Mouse (Mus musculus) olfactory bulb, adult 2 months (tissue): ENCODE results near the gene Rgs7.

ENCODE experiments used
- CTCF ChIP-seq: fragments of 200-500 bp; IDR thresholded peaks from 2 replicates; pipeline ENCODE4 v1.5.1; 2012; ENCODE audit warnings: low read depth, mild to moderate bottlenecking, low read length, moderate library complexity; ENCODE audit not compliant: insufficient read depth
- POLR2A ChIP-seq: fragments of 200-500 bp; IDR thresholded peaks from 2 replicates; pipeline ENCODE4 v1.6.1; 2012; ENCODE audit warnings: mild to moderate bottlenecking, low read depth, low read length, moderate library complexity; ENCODE audit not compliant: insufficient read depth

GRCm38 (mm10) chr1:175391894-175392293, 100.4 kb downstream of the Rgs7 start:
- no peak for TF ChIP-seq CTCF
- no peak for TF ChIP-seq POLR2A
